Mouse (Mus musculus): Measurements from ENCODE around the gene Agtpbp1. TPM values are rescaled to one million over a fixed set of nuclear protein-coding genes. Genes with fewer than 3 reads are reported as not detected.
"Not testable (repeated sequence)": the region's sequence is repeated elsewhere in the genome, so short reads cannot be mapped to it uniquely, and the experiment has no call there.

Gene Agtpbp1
- total RNA-seq, 2 experiments from 2014 or later: 44.0 to 57.1 TPM

GRCm38 (mm10) chr13:59490726-59491125, 94.3 kb downstream of the Agtpbp1 start:
- no peak for DNase-seq
- intact Hi-C loops (cut with DNase I): no loop called here

DNA sequence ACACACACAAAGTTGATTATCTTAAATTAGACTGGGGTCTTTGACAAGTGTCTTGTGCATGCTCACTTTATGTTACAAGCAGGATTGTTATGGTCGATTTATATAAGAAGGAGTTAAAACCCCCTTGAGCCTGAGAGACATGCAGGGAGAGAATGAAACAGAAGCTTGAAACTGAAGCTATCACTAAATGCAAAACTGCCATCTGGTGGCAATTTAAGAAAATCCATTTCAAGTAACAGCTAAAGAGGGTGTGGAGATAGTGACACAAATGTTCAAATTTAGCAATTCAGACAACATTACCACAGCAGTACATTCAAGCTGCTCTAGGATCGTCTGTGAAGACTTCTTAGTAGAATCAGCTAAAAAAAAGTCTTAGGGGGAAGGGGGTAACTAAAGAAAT, 95.9 kb downstream of the Agtpbp1 start:
- intact Hi-C loops (cut with DNase I): loop anchor here (5.0 kb wide), 1 partner anchor 852 kb away; no protein-coding TSS in a partner anchor
- DNase-seq: no peak

GRCm38 (mm10) chr13:59487287-59487686, 97.7 kb downstream of the Agtpbp1 start:
- no peak for DNase-seq
- intact Hi-C loops (cut with DNase I): loop anchor here (1.0 to 5.0 kb wide), 2 partner anchors 121 to 850 kb away; no protein-coding TSS in a partner anchor

- DNase-seq: no peak
- intact Hi-C loops (cut with DNase I): loop anchor here (5.0 kb wide), 1 partner anchor 849 kb away; no protein-coding TSS in a partner anchor
These were observed 98.8 kb downstream of the Agtpbp1 start for GRCm38 (mm10) chr13:59486243-59486642.

DNA sequence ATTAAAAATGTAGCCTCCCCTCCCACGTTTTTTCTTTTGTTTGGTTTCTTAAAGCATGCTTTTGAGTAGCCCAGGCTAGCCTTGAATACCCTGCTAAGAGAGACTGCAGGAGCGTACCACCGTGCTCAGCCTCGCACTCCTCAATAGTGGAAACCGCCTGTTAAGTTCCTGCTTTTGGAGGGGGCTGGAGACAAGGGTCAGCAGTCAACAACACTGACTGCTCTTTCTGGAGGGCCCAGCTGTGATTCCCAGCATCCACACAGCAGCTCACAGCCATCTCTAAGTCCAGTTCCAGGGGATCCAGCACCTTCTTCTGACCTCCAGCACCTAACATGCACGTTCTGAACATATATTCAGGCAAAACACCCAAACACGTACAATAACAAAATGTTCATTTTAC, 99.6 kb downstream of the Agtpbp1 start:
- intact Hi-C loops (cut with DNase I): loop anchor here (5.0 kb wide), 1 partner anchor 848 kb away; no protein-coding TSS in a partner anchor
- DNase-seq: no peak

- intact Hi-C loops (cut with DNase I): no loop called here
- DNase-seq: no peak
These were observed 103.6 kb downstream of the Agtpbp1 start for GRCm38 (mm10) chr13:59481484-59481855.

GRCm38 (mm10) chr13:59480599-59481483, 104.2 kb downstream of the Agtpbp1 start:
- intact Hi-C loops (cut with DNase I): no loop called here
- DNase-seq: no peak

DNA sequence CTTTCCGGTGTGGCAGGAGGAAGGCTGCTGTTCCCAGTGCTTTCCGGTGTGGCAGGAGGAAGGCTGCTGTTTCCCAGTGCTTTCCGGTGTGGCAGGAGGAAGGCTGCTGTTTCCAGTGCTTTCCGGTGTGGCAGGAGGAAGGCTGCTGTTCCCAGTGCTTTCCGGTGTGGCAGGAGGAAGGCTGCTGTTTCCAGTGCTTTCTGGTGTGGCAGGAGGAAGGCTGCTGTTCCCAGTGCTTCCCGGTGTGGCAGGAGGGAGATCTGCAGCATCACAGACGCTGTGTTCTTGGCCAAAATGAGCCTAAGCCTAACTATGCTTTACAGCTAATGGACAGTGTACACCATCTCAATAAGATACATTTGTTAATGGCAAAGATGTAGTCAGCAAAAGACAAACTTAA, 107.1 kb downstream of the Agtpbp1 start:
- DNase-seq: not testable (repeated sequence)

DNA sequence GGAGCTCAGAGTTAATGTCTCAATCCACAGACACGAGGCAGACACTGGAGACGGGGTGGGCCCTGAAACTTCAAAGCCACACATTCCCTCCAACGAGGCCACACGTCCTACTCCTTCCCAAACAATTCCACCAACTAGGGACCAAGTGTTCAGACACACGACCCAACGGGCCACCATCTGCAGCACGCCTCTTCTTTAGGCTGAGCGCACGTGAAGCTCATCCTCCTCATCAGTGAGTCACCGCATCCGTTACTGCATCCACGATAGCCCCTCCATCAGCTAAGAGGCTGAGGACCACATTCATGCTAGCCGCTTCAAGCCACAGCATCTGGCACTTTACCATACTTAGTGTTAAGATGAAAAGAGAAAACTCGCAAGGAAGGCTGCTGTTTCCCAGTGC, 107.6 kb downstream of the Agtpbp1 start:
- intact Hi-C loops (cut with DNase I): no loop called here

More for the DNA sequence above, 107.1 kb downstream of the Agtpbp1 start:
- intact Hi-C loops (cut with DNase I): not testable (repeated sequence)

DNA sequence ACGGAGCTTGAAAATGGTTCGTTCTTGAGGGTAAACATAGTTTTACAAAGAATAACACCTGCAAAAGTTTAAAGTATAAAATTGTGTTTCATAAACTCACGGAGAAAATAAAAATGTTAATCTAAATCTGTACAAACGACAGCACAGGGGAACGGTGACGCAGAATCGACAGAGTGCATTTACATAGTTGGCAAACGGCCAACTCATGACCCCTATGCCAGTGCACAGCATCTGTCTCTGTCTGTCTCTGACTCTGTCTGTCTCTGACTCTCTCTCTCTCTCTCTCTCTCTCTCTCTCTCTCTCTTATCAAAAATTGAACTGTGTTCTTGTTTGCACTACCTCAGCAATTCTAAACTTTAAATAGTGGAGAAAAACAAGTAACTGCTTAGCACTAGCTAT, 110.1 kb downstream of the Agtpbp1 start:
- intact Hi-C loops (cut with DNase I): no loop called here
- DNase-seq: no peak

More for the DNA sequence above, 107.6 kb downstream of the Agtpbp1 start:
- DNase-seq: no peak

DNA sequence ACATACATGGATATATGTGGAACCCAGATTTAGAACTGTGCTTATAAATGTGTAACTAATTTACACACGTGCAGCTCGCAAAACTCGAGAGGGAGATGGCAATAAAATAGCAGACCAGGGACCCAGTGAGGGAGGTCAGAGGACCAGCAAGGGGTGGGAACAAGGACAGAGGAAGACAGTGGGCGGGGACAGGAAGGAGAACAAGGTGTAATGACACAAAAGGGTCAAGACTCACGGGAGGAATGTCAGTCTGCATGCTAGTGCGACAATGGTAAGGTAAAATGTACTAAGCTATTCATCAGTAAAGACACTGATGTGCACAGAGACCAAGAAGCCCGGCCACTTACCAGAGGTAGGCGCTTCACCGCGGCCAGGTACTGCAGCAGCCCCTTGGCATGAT, 111.7 kb downstream of the Agtpbp1 start:
- DNase-seq: no peak
- intact Hi-C loops (cut with DNase I): no loop called here

DNA sequence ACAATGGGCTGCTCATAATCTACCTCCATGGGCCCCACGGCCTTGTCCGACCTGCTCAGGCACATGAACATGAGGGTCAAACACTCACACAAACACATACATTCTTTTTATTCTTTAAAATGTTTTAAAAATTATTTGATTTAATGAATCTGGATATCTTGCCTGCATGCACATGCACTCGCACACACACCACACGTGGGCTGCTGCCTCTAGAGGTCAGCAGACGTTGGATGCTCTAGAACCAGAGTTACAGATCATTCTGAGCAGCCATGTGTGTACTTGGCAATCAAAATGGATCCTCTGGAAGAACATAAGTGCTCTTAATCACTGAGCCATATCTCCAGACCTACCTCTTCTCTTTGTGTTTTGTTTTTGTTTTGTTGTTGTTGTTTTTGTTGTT, 112.8 kb downstream of the Agtpbp1 start:
- intact Hi-C loops (cut with DNase I): no loop called here

GRCm38 (mm10) chr13:59469701-59470100, 115.3 kb downstream of the Agtpbp1 start:
- DNase-seq: no peak
- intact Hi-C loops (cut with DNase I): no loop called here

More for the DNA sequence above, 112.8 kb downstream of the Agtpbp1 start:
- no peak for DNase-seq

DNA sequence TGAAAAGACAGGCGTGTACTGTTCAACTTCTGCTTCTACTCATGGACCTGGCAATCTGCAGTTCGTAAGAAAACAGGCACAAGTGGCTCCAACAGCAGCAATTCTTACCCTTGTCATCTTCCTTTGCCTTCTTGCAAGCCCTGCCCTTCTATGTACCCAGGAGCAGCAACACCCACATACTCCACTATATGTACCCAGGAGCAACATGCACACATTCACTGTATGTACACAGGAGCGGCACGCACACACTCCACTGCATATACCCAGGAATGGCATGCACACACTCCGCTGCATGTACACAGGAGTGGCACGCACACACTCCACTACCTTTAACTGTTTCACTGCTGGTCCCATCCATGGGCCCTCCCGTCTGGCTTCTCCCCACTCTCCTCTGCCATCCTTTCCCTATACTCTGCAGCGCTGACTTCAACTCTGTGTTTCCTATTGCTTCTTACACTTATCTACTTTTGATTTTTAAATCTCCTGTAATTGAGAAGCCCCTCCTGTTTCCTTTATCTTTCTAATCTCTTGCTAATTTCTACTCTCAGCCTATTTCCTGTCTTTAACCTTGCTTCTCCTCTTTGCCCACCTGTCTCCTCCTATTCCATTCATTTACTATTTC, 116.7 kb downstream of the Agtpbp1 start:
- DNase-seq: no peak
- intact Hi-C loops (cut with DNase I): no loop called here

DNA sequence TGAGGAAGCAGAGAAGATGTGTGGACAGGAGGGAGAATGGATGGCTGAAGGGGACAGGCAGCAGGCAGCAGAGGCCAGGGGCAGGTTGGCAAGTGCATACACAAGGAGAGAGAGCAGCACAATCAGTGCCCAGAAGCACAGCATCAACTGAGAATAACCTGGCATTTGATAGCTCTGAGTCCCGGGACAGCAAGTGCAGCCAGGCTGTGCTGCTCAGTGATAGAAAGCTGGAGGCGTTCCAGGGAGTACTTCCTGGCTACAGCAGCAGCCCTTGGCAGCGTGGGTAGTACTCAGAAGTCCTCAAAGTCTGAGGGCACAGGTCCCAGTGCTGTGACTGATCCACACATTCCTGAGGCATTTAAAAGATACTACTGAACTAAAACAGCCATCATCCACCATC, 117.4 kb downstream of the Agtpbp1 start:
- intact Hi-C loops (cut with DNase I): no loop called here

DNA sequence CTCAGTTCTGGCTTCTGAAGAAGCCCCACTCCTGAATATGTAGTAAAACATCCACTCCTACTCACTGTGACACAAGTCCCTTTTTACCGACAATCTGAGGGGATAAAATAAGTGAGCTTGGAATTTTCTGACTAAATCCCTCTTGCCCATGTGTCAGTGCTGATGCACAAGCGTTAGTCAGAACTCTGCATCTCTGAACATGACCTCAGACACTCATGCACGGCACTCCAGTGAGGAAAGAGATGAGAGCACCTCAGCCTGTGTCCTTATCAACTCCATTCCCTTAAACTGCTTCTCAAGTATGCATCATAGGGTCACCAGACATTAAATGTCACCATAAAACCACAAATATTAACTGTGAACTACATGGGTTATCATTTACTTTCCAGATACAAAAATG, 124.1 kb downstream of the Agtpbp1 start:
- no peak for DNase-seq
- intact Hi-C loops (cut with DNase I): no loop called here

More for the DNA sequence above, 117.4 kb downstream of the Agtpbp1 start:
- DNase-seq: peak; percentile 60 to 78

GRCm38 (mm10) chr13:59456203-59456602, 128.8 kb downstream of the Agtpbp1 start:
- intact Hi-C loops (cut with DNase I): no loop called here
- DNase-seq: no peak

GRCm38 (mm10) chr13:59454001-59454785, 130.8 kb downstream of the Agtpbp1 start:
- no peak for DNase-seq
- intact Hi-C loops (cut with DNase I): no loop called here

GRCm38 (mm10) chr13:59453582-59453981, 131.4 kb downstream of the Agtpbp1 start:
- no peak for DNase-seq
- intact Hi-C loops (cut with DNase I): no loop called here

DNA sequence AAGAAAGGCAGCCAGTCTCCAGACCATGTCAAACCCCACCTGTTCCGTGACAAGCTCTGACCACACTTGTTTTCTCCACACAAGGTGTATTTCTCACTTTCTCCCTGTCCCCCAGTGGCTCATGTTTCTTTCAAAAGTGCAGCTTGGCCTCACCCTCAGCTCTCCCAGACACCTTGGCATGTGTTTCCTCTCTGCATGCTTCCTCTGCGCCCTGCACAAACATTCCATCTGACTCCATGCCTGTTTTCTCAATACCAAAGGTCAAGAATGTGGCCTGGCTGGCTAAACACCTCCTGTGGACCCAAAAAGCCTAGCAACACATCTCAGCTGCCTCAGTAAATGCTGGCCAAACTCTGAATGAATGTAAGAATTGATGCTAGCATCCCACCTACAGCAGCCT, 132.0 kb downstream of the Agtpbp1 start:
- intact Hi-C loops (cut with DNase I): no loop called here
- DNase-seq: no peak

DNA sequence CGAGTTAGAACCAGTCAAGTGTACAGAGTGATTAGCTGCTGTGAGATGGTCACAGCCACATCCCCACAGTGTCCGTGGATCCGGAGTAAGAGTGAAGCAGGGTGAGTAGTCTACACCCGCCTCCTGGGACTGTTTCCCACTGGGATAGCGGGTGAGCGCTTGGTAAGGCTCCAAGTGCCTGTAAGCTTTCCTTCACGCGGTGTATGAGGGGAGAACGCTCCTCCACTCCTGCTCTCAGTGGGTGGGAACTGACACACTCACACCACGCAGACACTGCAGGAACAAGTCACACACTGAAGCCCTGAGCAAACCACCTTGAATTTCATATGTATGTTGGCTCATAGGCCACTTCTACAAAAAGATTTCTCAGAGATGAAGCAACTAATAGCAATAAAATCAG, 134.2 kb downstream of the Agtpbp1 start:
- DNase-seq: no peak
- intact Hi-C loops (cut with DNase I): no loop called here

All from gastrocnemius, postnatal 36 days (tissue).